In the genomic region with DNA sequence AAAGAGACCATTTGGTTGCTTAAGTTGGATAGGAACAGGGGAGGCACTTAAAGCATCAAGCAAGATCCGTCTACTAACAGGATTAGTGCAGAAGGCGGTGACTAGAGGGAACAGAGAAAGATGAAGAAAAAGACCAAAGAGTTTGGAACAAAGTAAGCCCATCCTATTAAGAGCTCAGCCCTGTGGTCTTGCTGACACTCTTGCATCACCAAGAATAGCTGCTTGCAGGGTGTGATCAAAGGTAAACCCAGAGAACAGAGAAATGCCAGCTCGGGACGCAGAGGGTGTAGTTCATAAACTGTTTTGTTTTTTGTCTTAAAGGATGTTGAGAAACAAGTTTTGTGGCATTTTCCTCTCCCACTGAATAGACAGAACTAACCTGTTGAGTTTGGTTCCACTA, we compare ENCODE assay signal across 31 mouse cellular contexts.
"Had no signal": no experiment of that assay in that cellular context is flagged by ENCODE, and none has a peak within 500 bp of the region (broad histone marks: within the 10 kb centered on the region; RNA-seq: fewer than 3 reads in every experiment).

No protein-coding gene starts in this region.

- H3K27ac ChIP-seq: limb, embryonic 10.5 days; limb, embryonic 12.5 days; limb, embryonic 13.5 days; limb, embryonic 15.5 days; liver, embryonic 12.5 days; liver, embryonic 13.5 days; liver, embryonic 14.5 days; liver, embryonic 15.5 days; lung, embryonic 15.5 days; macrophage; midbrain, embryonic 10.5 days; midbrain, embryonic 12.5 days; midbrain, embryonic 13.5 days; midbrain, embryonic 15.5 days had no signal

- H3K27me3 ChIP-seq: limb, embryonic 12.5 days; limb, embryonic 13.5 days; limb, embryonic 15.5 days; liver, embryonic 12.5 days; liver, embryonic 13.5 days; liver, embryonic 15.5 days; lung, embryonic 15.5 days; megakaryocyte, embryonic 14.5 days; midbrain, embryonic 15.5 days had no signal

- H3K4me3 ChIP-seq: limb, embryonic 10.5 days; limb, embryonic 12.5 days; limb, embryonic 13.5 days; limb, embryonic 15.5 days; liver, embryonic 12.5 days; liver, embryonic 13.5 days; liver, embryonic 15.5 days; lung, embryonic 15.5 days; megakaryocyte, embryonic 14.5 days; midbrain, embryonic 10.5 days; midbrain, embryonic 12.5 days; midbrain, embryonic 13.5 days; midbrain, embryonic 15.5 days; myocyte had no signal

- H3K4me1 ChIP-seq: limb, embryonic 10.5 days; limb, embryonic 15.5 days; liver, embryonic 12.5 days; liver, embryonic 13.5 days; liver, embryonic 15.5 days; lung, embryonic 15.5 days; megakaryocyte, embryonic 14.5 days; midbrain, embryonic 12.5 days; midbrain, embryonic 13.5 days; midbrain, embryonic 15.5 days had no signal

- H3K36me3 ChIP-seq: limb, embryonic 10.5 days; limb, embryonic 12.5 days; limb, embryonic 13.5 days; limb, embryonic 15.5 days; liver, embryonic 12.5 days; liver, embryonic 13.5 days; liver, embryonic 15.5 days; lung, embryonic 15.5 days; midbrain, embryonic 10.5 days; midbrain, embryonic 12.5 days; midbrain, embryonic 13.5 days; midbrain, embryonic 15.5 days had no signal

- DNase-seq: left cerebral cortex, postnatal 4 days; liver; liver, embryonic 13.5 days; liver, postnatal 0 days; lung, adult 18-20 months; lung, adult 2 months; lung, embryonic 14.5 days; lung, postnatal 10 days; lung, postnatal 14 days; lung, postnatal 36 days; lung, postnatal 4 days; midbrain, embryonic 14.5 days had no signal

- H3K9me3 ChIP-seq: limb, embryonic 10.5 days; limb, embryonic 12.5 days; limb, embryonic 13.5 days; limb, embryonic 15.5 days; liver, embryonic 12.5 days; liver, embryonic 13.5 days; liver, embryonic 15.5 days; lung, embryonic 15.5 days; midbrain, embryonic 10.5 days; midbrain, embryonic 12.5 days; midbrain, embryonic 13.5 days; midbrain, embryonic 15.5 days had no signal

- H3K4me2 ChIP-seq: limb, embryonic 12.5 days; limb, embryonic 13.5 days; limb, embryonic 15.5 days; liver, embryonic 11.5 days; liver, embryonic 12.5 days; liver, embryonic 13.5 days; liver, embryonic 15.5 days; lung, embryonic 14.5 days; lung, embryonic 15.5 days; midbrain, embryonic 11.5 days; midbrain, embryonic 12.5 days; midbrain, embryonic 13.5 days; midbrain, embryonic 15.5 days had no signal

- ATAC-seq: liver, embryonic 12.5 days; liver, postnatal 0 days; lung, postnatal 0 days; midbrain, embryonic 13.5 days; midbrain, embryonic 15.5 days; midbrain, embryonic 16.5 days had no signal

- H3K9ac ChIP-seq: limb, embryonic 12.5 days; limb, embryonic 13.5 days; limb, embryonic 15.5 days; liver, embryonic 12.5 days; liver, embryonic 13.5 days; liver, embryonic 14.5 days; liver, embryonic 15.5 days; liver, postnatal 0 days; lung, embryonic 14.5 days; lung, embryonic 15.5 days; midbrain, embryonic 12.5 days; midbrain, embryonic 13.5 days; midbrain, embryonic 15.5 days had no signal
